Mouse (Mus musculus): Measurements from ENCODE around the gene Iqsec1. TPM values are rescaled to one million over a fixed set of nuclear protein-coding genes. Genes with fewer than 3 reads are reported as not detected.
A peak's percentile ranks its signal among the peaks of the same experiment; 100 is the strongest.

The Iqsec1 gene
- total and polyA plus RNA-seq, 2 experiments from 2014 or later: 21.8 to 103 TPM

GRCm38 (mm10) chr6:90868033-90868432 lies 120.5 kb downstream of the Iqsec1 start:
- WGBS: 86% methylated on average over 3 of the region's 3 CpGs
- Histone ChIP-seq H3K4me3 (ENCODE audit: low read depth, low read length) (no peak overlapping the region), H3K36me3 (ENCODE audit: insufficient read depth) (no peaks in the 10 kb centered on the region), H3K9ac (no peak overlapping the region), H3K27ac (ENCODE audit: low read depth, low read length) (no peak overlapping the region), H3K9me3 (ENCODE audit: low read length) (no peaks in the 10 kb centered on the region), H3K4me1 (ENCODE audit: insufficient read depth) (no peaks in the 10 kb centered on the region), H3K4me2 (ENCODE audit: low read depth) (no peak overlapping the region), H3K27me3 (ENCODE audit: insufficient read depth, low read length) (no peaks in the 10 kb centered on the region)
- DNase-seq: no peak
- ATAC-seq: no peak
- no peak for TF ChIP-seq CTCF (IDR thresholded peaks at IDR 0.05; ENCODE audit: low read depth)

GRCm38 (mm10) chr6:90861370-90861769 lies 127.1 kb downstream of the Iqsec1 start:
- no peak for DNase-seq
- H3K4me2 ChIP-seq (ENCODE audit: low read depth): no peak overlapping the region
- 88% methylated on average over 1 of the region's 1 CpGs for WGBS

GRCm38 (mm10) chr6:90857844-90858243 lies 130.6 kb downstream of the Iqsec1 start:
- no peak for TF ChIP-seq CTCF (IDR thresholded peaks at IDR 0.05; ENCODE audit: low read depth)
- Histone ChIP-seq H3K4me2 (ENCODE audit: low read depth) (no peak overlapping the region), H3K4me1 (ENCODE audit: insufficient read depth) (no peaks in the 10 kb centered on the region), H3K27me3 (ENCODE audit: insufficient read depth, low read length) (no peaks in the 10 kb centered on the region), H3K27ac (ENCODE audit: low read depth, low read length) (no peak overlapping the region), H3K9ac (no peak overlapping the region), H3K4me3 (ENCODE audit: low read depth, low read length) (no peak overlapping the region), H3K9me3 (ENCODE audit: low read length) (no peaks in the 10 kb centered on the region), H3K36me3 (ENCODE audit: insufficient read depth) (no peaks in the 10 kb centered on the region)
- no peak for ATAC-seq
- 88% methylated on average over 1 of the region's 1 CpGs for WGBS
- no peak for DNase-seq

More at GRCm38 (mm10) chr6:90861370-90861769, 127.1 kb downstream of the Iqsec1 start:
- no peaks in the 10 kb centered on the region for H3K27me3 ChIP-seq (ENCODE audit: insufficient read depth, low read length)
- H3K27ac ChIP-seq (ENCODE audit: low read depth, low read length): no peak overlapping the region
- H3K36me3 ChIP-seq (ENCODE audit: insufficient read depth): no peaks in the 10 kb centered on the region
- H3K9me3 ChIP-seq (ENCODE audit: low read length): no peaks in the 10 kb centered on the region
- no peak for TF ChIP-seq CTCF (IDR thresholded peaks at IDR 0.05; ENCODE audit: low read depth)
- no peak overlapping the region for H3K9ac ChIP-seq
- H3K4me3 ChIP-seq (ENCODE audit: low read depth, low read length): no peak overlapping the region
- ATAC-seq: no peak
- no peaks in the 10 kb centered on the region for H3K4me1 ChIP-seq (ENCODE audit: insufficient read depth)

GRCm38 (mm10) chr6:90852360-90852759 lies 136.1 kb downstream of the Iqsec1 start:
- H3K9ac ChIP-seq: no peak overlapping the region
- H3K27me3 ChIP-seq (ENCODE audit: insufficient read depth, low read length): no peaks in the 10 kb centered on the region
- no peak overlapping the region for H3K4me3 ChIP-seq (ENCODE audit: low read depth, low read length)
- ATAC-seq: no peak
- no peaks in the 10 kb centered on the region for H3K36me3 ChIP-seq (ENCODE audit: insufficient read depth)
- H3K4me2 ChIP-seq (ENCODE audit: low read depth): no peak overlapping the region
- DNase-seq: no peak
- WGBS: 29% methylated on average over 2 of the region's 2 CpGs
- no peak for TF ChIP-seq CTCF (IDR thresholded peaks at IDR 0.05; ENCODE audit: low read depth)
- H3K9me3 ChIP-seq (ENCODE audit: low read length): no peaks in the 10 kb centered on the region
- no peaks in the 10 kb centered on the region; the same call in 1 of the 2 replicates for H3K4me1 ChIP-seq (ENCODE audit: insufficient read depth)
- no peak overlapping the region for H3K27ac ChIP-seq (ENCODE audit: low read depth, low read length)

GRCm38 (mm10) chr6:90848068-90848467 lies 140.4 kb downstream of the Iqsec1 start:
- H3K4me3 ChIP-seq (ENCODE audit: low read depth, low read length): no peak overlapping the region
- DNase-seq (peak; percentile 34), ATAC-seq (peak; percentile 76)
- no peaks in the 10 kb centered on the region for H3K27me3 ChIP-seq (ENCODE audit: insufficient read depth, low read length)
- TF ChIP-seq CTCF (IDR thresholded peaks at IDR 0.05; ENCODE audit: low read depth): no peak
- 56% methylated on average over 1 of the region's 1 CpGs for WGBS
- no peak overlapping the region for H3K4me2 ChIP-seq (ENCODE audit: low read depth)
- no peaks in the 10 kb centered on the region for H3K9me3 ChIP-seq (ENCODE audit: low read length)
- H3K4me1 ChIP-seq (ENCODE audit: insufficient read depth): no peaks in the 10 kb centered on the region; the same call in 1 of the 2 replicates
- H3K9ac ChIP-seq: no peak overlapping the region
- H3K27ac ChIP-seq (ENCODE audit: low read depth, low read length): no peak overlapping the region
- no peaks in the 10 kb centered on the region for H3K36me3 ChIP-seq (ENCODE audit: insufficient read depth)

GRCm38 (mm10) chr6:90847523-90847922 lies 141.0 kb downstream of the Iqsec1 start:
- Histone ChIP-seq H3K4me3 (ENCODE audit: low read depth, low read length) (no peak overlapping the region), H3K27me3 (ENCODE audit: insufficient read depth, low read length) (no peaks in the 10 kb centered on the region), H3K27ac (ENCODE audit: low read depth, low read length) (no peak overlapping the region), H3K9me3 (ENCODE audit: low read length) (no peaks in the 10 kb centered on the region), H3K4me2 (ENCODE audit: low read depth) (no peak overlapping the region), H3K36me3 (ENCODE audit: insufficient read depth) (no peaks in the 10 kb centered on the region), H3K9ac (no peak overlapping the region), H3K4me1 (ENCODE audit: insufficient read depth) (no peaks in the 10 kb centered on the region; the same call in 1 of the 2 replicates)
- WGBS: 81% methylated on average over 2 of the region's 2 CpGs
- DNase-seq (no peak), ATAC-seq (no peak)
- no peak for TF ChIP-seq CTCF (IDR thresholded peaks at IDR 0.05; ENCODE audit: low read depth)

- no peak overlapping the region for H3K4me2 ChIP-seq (ENCODE audit: low read depth)
- H3K9ac ChIP-seq: no peak overlapping the region
- no peak for DNase-seq
These were observed 148.5 kb downstream of the Iqsec1 start for GRCm38 (mm10) chr6:90839972-90840371.

More at GRCm38 (mm10) chr6:90839972-90840371, 148.5 kb downstream of the Iqsec1 start:
- Histone ChIP-seq H3K27ac (ENCODE audit: low read depth, low read length) (no peak overlapping the region), H3K4me1 (ENCODE audit: insufficient read depth) (no peaks in the 10 kb centered on the region), H3K36me3 (ENCODE audit: insufficient read depth) (no peaks in the 10 kb centered on the region), H3K4me3 (ENCODE audit: low read depth, low read length) (no peak overlapping the region), H3K9me3 (ENCODE audit: low read length) (no peaks in the 10 kb centered on the region), H3K27me3 (ENCODE audit: insufficient read depth, low read length) (no peaks in the 10 kb centered on the region)
- no peak for ATAC-seq
- no peak for TF ChIP-seq CTCF (IDR thresholded peaks at IDR 0.05; ENCODE audit: low read depth)
- 91% methylated on average over 2 of the region's 2 CpGs for WGBS

Data from forebrain, postnatal 0 days (tissue).